Mouse (Mus musculus) monocyte, adult 5-6 weeks (primary cell): ENCODE measurements around the gene Stk11ip. TPM values are rescaled to one million over a fixed set of nuclear protein-coding genes. Genes with fewer than 3 reads are reported as not detected.

Experiments
- ATAC-seq: fragments of 153-309, 156-312 bp; replicated peaks from 2 replicates; pipeline ENCODE4 v1.8.0; 2017; ENCODE audit warnings: mild to moderate bottlenecking; ENCODE audit not compliant: low TSS enrichment, insufficient number of reproducible peaks, severe bottlenecking, poor library complexity, low FRiP score
- total RNA-seq: library from RNA; stranded (forward); fragments of 200-1000, 200-491, 200-594 nt; gene quantifications from 3 replicates; pipeline ENCODE4 v1.2.3, GENCODE M21; 2017

Gene Stk11ip
- total RNA-seq, 1 experiment from 2014 or later, result 19.2 TPM

GRCm38 (mm10) chr1:75532280-75533172 is 11.2 kb downstream of the Stk11ip start:
- no peak for ATAC-seq

GRCm38 (mm10) chr1:75533325-75534252 is 12.3 kb downstream of the Stk11ip start:
- no peak for ATAC-seq

- no peak for ATAC-seq
Observed at GRCm38 (mm10) chr1:75537587-75537986, 16.3 kb downstream of the Stk11ip start.

- no peak for ATAC-seq
Observed at GRCm38 (mm10) chr1:75538597-75539190, 17.4 kb downstream of the Stk11ip start.

GRCm38 (mm10) chr1:75541496-75541895 is 20.2 kb downstream of the Stk11ip start:
- no peak for ATAC-seq

- no peak for ATAC-seq
Observed at GRCm38 (mm10) chr1:75544351-75544750, 23.0 kb downstream of the Stk11ip start.

- ATAC-seq, result no peak
Observed at GRCm38 (mm10) chr1:75545965-75546956, 24.9 kb downstream of the Stk11ip start, which contains the start of gene Slc4a3. Slc4a3 (plus strand) TSS chr1:75546266.

GRCm38 (mm10) chr1:75547351-75547750 is 26.0 kb downstream of the Stk11ip start:
- no peak for ATAC-seq

- ATAC-seq, result no peak
Observed at GRCm38 (mm10) chr1:75548083-75548482, 26.8 kb downstream of the Stk11ip start.

- ATAC-seq, result no peak
Observed at GRCm38 (mm10) chr1:75548871-75549270, 27.5 kb downstream of the Stk11ip start.

- ATAC-seq, result no peak
Observed at GRCm38 (mm10) chr1:75549289-75550279, 28.3 kb downstream of the Stk11ip start.

GRCm38 (mm10) chr1:75550586-75550985 is 29.3 kb downstream of the Stk11ip start:
- ATAC-seq, result no peak

GRCm38 (mm10) chr1:75555680-75556079 is 34.4 kb downstream of the Stk11ip start:
- no peak for ATAC-seq

- ATAC-seq, result no peak
Observed at GRCm38 (mm10) chr1:75556143-75556781, 34.9 kb downstream of the Stk11ip start.

GRCm38 (mm10) chr1:75557041-75557440 is 35.7 kb downstream of the Stk11ip start:
- no peak for ATAC-seq

GRCm38 (mm10) chr1:75558388-75559178 is 37.3 kb downstream of the Stk11ip start:
- ATAC-seq, result no peak
